Mouse (Mus musculus): ENCODE measurements at regions not wholly inside any gene's neighbourhood (a gene's known extent, or its start where the extent isn't known, plus 50 kb on each side); places are given as distances from the start of the nearest gene placed in this dataset.

DNA sequence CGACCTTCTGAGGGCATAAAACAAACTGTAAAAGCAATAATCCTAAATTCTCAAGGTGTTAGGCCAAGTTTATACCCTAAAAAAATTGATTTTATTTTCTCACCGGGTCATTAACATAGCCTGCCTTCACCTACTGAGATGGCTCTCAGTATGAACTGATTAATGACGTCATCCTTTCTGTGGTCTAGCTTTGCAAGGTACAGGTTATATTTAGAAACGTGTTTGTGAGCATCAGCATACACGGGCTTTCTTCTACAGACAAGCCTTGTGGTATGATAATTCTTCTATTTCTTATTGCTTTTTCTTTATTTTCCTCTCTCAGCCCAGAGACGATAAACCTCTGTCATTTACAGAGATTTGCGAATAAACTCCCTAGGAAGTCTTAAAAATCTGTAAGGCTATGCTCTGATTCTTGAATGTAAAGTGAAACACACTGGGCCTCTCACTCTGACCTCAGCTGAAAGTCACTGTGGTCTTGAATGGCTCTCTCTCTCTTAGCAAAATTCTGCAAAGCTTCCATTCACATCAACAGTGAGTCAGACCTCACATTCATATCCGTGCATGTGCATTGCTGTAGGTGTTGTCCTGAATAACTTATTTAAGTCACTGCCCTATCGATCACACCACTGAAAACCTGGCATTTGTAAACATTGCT is 534.3 kb downstream of the Epha4 start:
- TF ChIP-seq CTCF (IDR thresholded peaks at IDR 0.05; ENCODE audit: extremely low read depth, insufficient read length, insufficient replicate concordance, low read depth, low read length) (no peak), POLR2A (IDR thresholded peaks at IDR 0.05; ENCODE audit: low read depth, low read length) (no peak)
